Mouse (Mus musculus): ENCODE results near the gene Ift122. TPM values are rescaled to one million over a fixed set of nuclear protein-coding genes. Genes with fewer than 3 reads are reported as not detected.
A peak's percentile ranks its signal among the peaks of the same experiment; 100 is the strongest.

Gene Ift122
- total and polyA plus RNA-seq, 3 experiments, result 3.3 to 8.0 TPM; not detected in 1

DNA sequence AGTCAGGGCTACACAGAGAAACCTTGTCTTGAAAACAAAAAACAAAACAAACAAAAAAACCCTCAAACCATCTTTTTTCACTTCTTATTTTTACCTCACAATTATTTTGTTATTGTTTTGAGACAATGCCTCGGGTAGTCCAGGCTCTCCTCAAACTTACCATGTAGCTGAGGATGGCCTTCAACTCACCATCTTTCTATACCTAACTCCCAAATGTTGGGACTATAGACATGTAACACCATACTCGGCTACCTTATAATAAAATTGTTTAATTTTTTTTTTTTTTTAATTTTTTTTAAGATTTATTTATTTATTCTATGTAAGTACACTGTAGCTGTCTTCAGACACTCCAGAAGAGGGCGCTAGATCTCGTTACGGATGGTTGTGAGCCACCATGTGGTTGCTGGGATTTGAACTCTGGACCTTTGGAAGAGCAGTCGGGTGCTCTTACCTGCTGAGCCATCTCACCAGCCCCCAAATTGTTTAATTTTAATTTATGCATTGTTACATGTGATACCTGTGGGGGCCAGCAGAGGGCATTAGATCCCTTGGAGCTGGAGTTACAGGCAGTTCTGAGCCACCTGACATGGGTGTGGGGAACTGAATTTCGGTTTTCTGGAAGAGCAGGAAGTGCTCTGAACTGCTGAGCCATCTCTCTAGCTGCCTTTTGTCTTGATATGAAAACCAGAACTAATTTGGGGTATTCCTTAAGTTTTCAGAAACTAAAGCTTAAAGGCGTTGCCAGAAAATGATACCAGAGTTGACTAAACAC is 6.4 kb upstream of the Ift122 start (continued):
- no peak for TF ChIP-seq USF2 (IDR thresholded peaks at IDR 0.05; ENCODE audit: borderline replicate concordance in 1 of 2, insufficient read depth in 1 of 2, low read depth in 1 of 2, low read length in 2 of 2)
- TF ChIP-seq BHLHE40 (IDR thresholded peaks at IDR 0.05; ENCODE audit: borderline replicate concordance, low read depth, low read length), result no peak
- no peak for TF ChIP-seq TBP (IDR thresholded peaks at IDR 0.05; ENCODE audit: low read depth, low read length)
- TF ChIP-seq MAZ (IDR thresholded peaks at IDR 0.05; ENCODE audit: low read depth, low read length), result peak; percentile 37; the same call in 1 of the 2 replicates
- TF ChIP-seq UBTF (IDR thresholded peaks at IDR 0.05; ENCODE audit: borderline replicate concordance, insufficient read depth, low read depth, low read length), result no peak
- no peak for TF ChIP-seq ZNF384 (IDR thresholded peaks at IDR 0.05; ENCODE audit: low read depth, low read length)
- no peak for TF ChIP-seq POLR2AphosphoS5 (IDR thresholded peaks at IDR 0.05; ENCODE audit: borderline replicate concordance, low read depth, low read length)
- no peak for TF ChIP-seq E2F4 (IDR thresholded peaks at IDR 0.05; ENCODE audit: borderline replicate concordance, low read depth, low read length)
- no peak for TF ChIP-seq KAT2A (conservative IDR thresholded peaks at IDR 0.05; ENCODE audit: low read depth, low read length)
- peak; percentile 70 for TF ChIP-seq SIN3A (IDR thresholded peaks at IDR 0.05; ENCODE audit: low read length)
- 0 out of 2 replicates have a peak, but pooled peaks have one; percentile 48 for TF ChIP-seq HCFC1 (IDR thresholded peaks at IDR 0.05; ENCODE audit: low read depth, low read length)
- no peak for TF ChIP-seq TAL1 (IDR thresholded peaks at IDR 0.05; ENCODE audit: low read length)
- no peak for TF ChIP-seq RCOR1 (IDR thresholded peaks at IDR 0.05; ENCODE audit: low read depth, low read length)
- no peak for TF ChIP-seq GABPA (IDR thresholded peaks at IDR 0.05; ENCODE audit: low read depth, low read length)
- TF ChIP-seq MYC (IDR thresholded peaks at IDR 0.05; ENCODE audit: low read depth, low read length), result peak; percentile 55; the same call in 1 of the 2 replicates
- no peak for TF ChIP-seq MAFK (IDR thresholded peaks at IDR 0.05; ENCODE audit: borderline replicate concordance, low read depth, low read length)
- TF ChIP-seq MEF2A (IDR thresholded peaks at IDR 0.05; ENCODE audit: extremely low read depth, insufficient replicate concordance, low read depth, low read length, poor library complexity, severe bottlenecking), result no peak
- TF ChIP-seq TCF12 (IDR thresholded peaks at IDR 0.05; ENCODE audit: low read depth, low read length), result 0 out of 2 replicates have a peak, but pooled peaks have one; percentile 18
- no peak for TF ChIP-seq MYB (IDR thresholded peaks at IDR 0.05; ENCODE audit: low read depth, low read length)

DNA sequence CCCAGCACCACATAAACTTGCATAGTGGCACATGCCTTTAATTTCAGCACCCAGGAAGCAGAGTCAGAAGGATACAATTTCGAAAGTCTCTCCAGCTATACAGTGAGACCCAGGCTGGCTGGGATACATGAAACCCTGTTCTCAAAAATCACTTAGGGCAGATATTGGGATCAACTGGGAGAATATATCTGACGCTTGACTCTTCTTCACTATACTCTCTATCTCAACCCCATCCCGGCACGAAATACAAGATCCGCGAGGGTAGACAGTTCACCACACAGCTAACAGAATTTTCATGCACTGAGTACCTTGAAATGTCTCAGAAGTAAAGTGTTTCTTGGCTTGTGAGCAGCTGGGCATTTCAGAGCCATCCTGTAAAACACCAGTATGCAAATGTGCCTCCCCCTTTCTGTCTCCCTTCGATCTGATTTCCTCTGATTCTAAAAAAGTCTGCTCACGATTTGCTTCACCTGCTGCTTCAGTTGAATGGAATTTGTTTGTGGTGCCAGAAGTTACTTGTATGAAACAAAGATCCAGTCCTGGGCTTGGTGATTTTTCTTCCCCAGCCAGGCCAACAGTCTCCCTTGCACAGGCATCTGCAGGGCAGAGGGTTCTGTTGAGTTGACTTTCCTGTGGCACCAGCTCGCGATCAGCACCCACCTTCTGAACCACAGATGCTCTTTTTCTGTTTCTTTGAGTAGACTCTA is 4.5 kb upstream of the Ift122 start:
- Histone ChIP-seq H3K36me3 (ENCODE audit: control insufficient read depth in 1 of 2, insufficient read depth in 2 of 2, low read length in 2 of 2) (peaks cover 2 to 27% of the 10 kb centered on the region in 2 experiments; a peak in 2 of 4 replicates), H3K9me3 (replicated peaks; ENCODE audit: insufficient read depth, low read length) (no peaks in the 10 kb centered on the region), H3K79me2 (ENCODE audit: control insufficient read depth, insufficient read depth, low read length, poor library complexity) (peaks cover 12% of the 10 kb centered on the region), H3K4me3 (ENCODE audit: control insufficient read depth in 1 of 2, insufficient read depth in 1 of 2, low read depth in 2 of 2, low read length in 2 of 2) (no peak overlapping the region), H3K4me1 (ENCODE audit: control insufficient read depth in 1 of 2, insufficient read depth in 2 of 2, low read length in 2 of 2) (peaks cover 6 to 9% of the 10 kb centered on the region in 2 experiments), H3K27ac (ENCODE audit: control insufficient read depth, low read depth, low read length) (no peak overlapping the region), H3K27me3 (ENCODE audit: control insufficient read depth in 1 of 2, insufficient read depth in 2 of 2, low read length in 2 of 2) (no peaks in the 10 kb centered on the region), H3K9ac (ENCODE audit: control insufficient read depth, low read depth, low read length, poor library complexity, severe bottlenecking) (no peak overlapping the region)
- TF ChIP-seq MAZ (IDR thresholded peaks at IDR 0.05; ENCODE audit: low read depth, low read length) (no peak), USF1 (IDR thresholded peaks at IDR 0.05; ENCODE audit: low read depth, low read length) (no peak), CHD1 (IDR thresholded peaks at IDR 0.05; ENCODE audit: low read depth, low read length) (no peak), ZMIZ1 (IDR thresholded peaks at IDR 0.05; ENCODE audit: low read depth, low read length) (no peak), KAT2A (conservative IDR thresholded peaks at IDR 0.05; ENCODE audit: low read depth, low read length) (no peak), GABPA (IDR thresholded peaks at IDR 0.05; ENCODE audit: low read depth, low read length) (no peak), MEF2A (IDR thresholded peaks at IDR 0.05; ENCODE audit: extremely low read depth, insufficient replicate concordance, low read depth, low read length, poor library complexity, severe bottlenecking) (no peak), RAD21 (IDR thresholded peaks at IDR 0.05; ENCODE audit: low read depth, low read length) (no peak), MYC (IDR thresholded peaks at IDR 0.05; ENCODE audit: low read depth, low read length) (no peak), POLR2A (IDR thresholded peaks at IDR 0.05; ENCODE audit: control insufficient read depth in 1 of 2, insufficient read depth in 1 of 2, low read depth in 1 of 2, low read length in 2 of 2, poor library complexity in 1 of 2) (no peak), CTCF (IDR thresholded peaks at IDR 0.05 in 2 of 3, conservative IDR thresholded peaks at IDR 0.05 in 1 of 3; ENCODE audit: control insufficient read depth in 1 of 3, insufficient read depth in 1 of 3, low read depth in 2 of 3, low read length in 3 of 3, poor library complexity in 1 of 3, severe bottlenecking in 1 of 3) (no peak), SIN3A (IDR thresholded peaks at IDR 0.05; ENCODE audit: low read length) (no peak), GATA1 (IDR thresholded peaks at IDR 0.05; ENCODE audit: low read depth, low read length) (no peak), TAL1 (IDR thresholded peaks at IDR 0.05; ENCODE audit: low read length) (no peak), RCOR1 (IDR thresholded peaks at IDR 0.05; ENCODE audit: low read depth, low read length) (no peak), TBP (IDR thresholded peaks at IDR 0.05; ENCODE audit: low read depth, low read length) (no peak)
- no peak for DNase-seq (ENCODE audit: low read depth, low spot score)
